Mouse (Mus musculus) thymus, adult 2 months (tissue): Measurements from ENCODE around the gene Ube3c.

ENCODE experiments used
- CTCF ChIP-seq: fragments of 200-500 bp; IDR thresholded peaks from 2 replicates; pipeline ENCODE4 v1.5.1; 2012; ENCODE audit warnings: mild to moderate bottlenecking, control low read depth, low read length, moderate library complexity, borderline replicate concordance; ENCODE audit not compliant: control insufficient read depth, poor library complexity, insufficient read depth; ENCODE audit errors: extremely low read depth
- POLR2A ChIP-seq: fragments of 200-500 bp; IDR thresholded peaks from 2 replicates; pipeline ENCODE4 v1.6.1; 2012; ENCODE audit warnings: mild to moderate bottlenecking, low read length, control low read depth, moderate library complexity; ENCODE audit not compliant: control insufficient read depth, poor library complexity, insufficient read depth; ENCODE audit errors: extremely low read depth

DNA sequence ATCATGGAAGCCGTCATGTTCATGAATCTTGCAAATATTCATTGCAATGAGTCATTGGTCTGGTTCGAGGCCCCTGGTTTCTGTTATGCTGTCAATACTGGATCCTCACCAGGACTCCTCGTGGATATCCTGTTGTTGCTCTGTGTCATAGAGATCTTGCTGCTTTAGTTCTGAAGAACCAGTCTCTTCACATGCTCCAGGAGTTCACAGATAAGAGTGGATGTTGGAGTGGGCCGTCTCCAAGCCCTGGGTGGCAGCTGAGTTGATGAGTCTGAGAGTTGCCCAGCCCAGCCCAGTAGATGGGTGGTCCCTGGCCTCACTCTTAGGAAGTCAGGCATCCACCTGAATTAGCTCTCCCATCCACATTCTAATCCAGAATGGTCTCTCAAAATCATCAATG, 116.0 kb downstream of the Ube3c start:
- TF ChIP-seq CTCF (no peak), POLR2A (no peak)
